Mouse (Mus musculus): ENCODE measurements around the gene Pnn.
A peak's percentile ranks its signal among the peaks of the same experiment; 100 is the strongest.

DNA sequence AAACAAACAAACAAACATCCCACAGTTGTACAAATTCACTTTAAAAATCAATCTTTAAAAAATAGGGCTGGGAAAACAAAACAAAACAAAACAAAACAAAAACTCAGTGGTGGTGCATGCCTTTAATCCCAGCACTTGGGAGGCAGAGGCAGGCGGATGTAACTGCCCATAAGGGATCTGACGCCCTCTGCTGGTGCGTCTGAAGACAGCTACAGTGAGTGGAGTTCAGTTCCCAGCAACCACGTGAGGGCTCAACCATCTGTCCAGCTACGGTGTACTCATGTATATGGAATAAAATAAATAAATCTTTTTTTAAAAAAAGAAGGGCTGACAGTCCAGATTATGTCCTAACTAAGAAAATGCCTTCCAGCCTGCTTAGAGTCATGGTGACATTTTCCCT is 34.6 kb upstream of the Pnn start:
- TF ChIP-seq CTCF (IDR thresholded peaks at IDR 0.05; ENCODE audit: low read depth), result peak; percentile 71
- TF ChIP-seq EP300 (IDR thresholded peaks at IDR 0.05; ENCODE audit: low read depth), result no peak

Data from liver, postnatal 0 days (tissue).